Mouse (Mus musculus) liver, postnatal 0 days (tissue): ENCODE data around the gene Trpv2. TPM values are rescaled to one million over a fixed set of nuclear protein-coding genes. Genes with fewer than 3 reads are reported as not detected.

ENCODE experiments used
- ATAC-seq: fragments of 200-750 bp; cut with Nextera tagmentation; 2 replicates; pipeline ENCODE4 v1.8.0; 2017; ENCODE audit warnings: mild to moderate bottlenecking, moderate library complexity
- DNase-seq: peaks from one replicate; pipeline ENCODE4 v3.0.0-alpha.2; 2016
- H3K27ac ChIP-seq: fragments of 300-500 bp; sonication (generic); 2 replicates; pipeline ENCODE4 v1.5.1; 2014; ENCODE audit warnings: antibody characterized with exemption, moderate library complexity, mild to moderate bottlenecking, low read depth
- H3K27me3 ChIP-seq: fragments of 300-500 bp; sonication (generic); 2 replicates; pipeline ENCODE4 v1.6.1; 2014; ENCODE audit warnings: low read length, control low read depth, mixed read lengths; ENCODE audit not compliant: insufficient read depth
- H3K36me3 ChIP-seq: fragments of 300-500 bp; sonication (generic); replicated peaks from 2 replicates; pipeline ENCODE4 v1.6.1; 2014; ENCODE audit warnings: mild to moderate bottlenecking, control low read depth, low read length, moderate library complexity, mixed read lengths; ENCODE audit not compliant: insufficient read depth
- H3K4me1 ChIP-seq: fragments of 300-500 bp; sonication (generic); 2 replicates; pipeline ENCODE4 v1.6.1; 2014; ENCODE audit warnings: antibody characterized with exemption, mild to moderate bottlenecking, control low read depth; ENCODE audit not compliant: insufficient read depth
- H3K4me2 ChIP-seq: fragments of 300-500 bp; sonication (generic); 2 replicates; pipeline ENCODE4 v1.6.1; 2014; ENCODE audit warnings: low read depth, mild to moderate bottlenecking, low read length, moderate library complexity, mixed read lengths
- H3K4me3 ChIP-seq: fragments of 300-500 bp; sonication (generic); 2 replicates; pipeline ENCODE4 v1.5.1; 2014; ENCODE audit warnings: low read depth, low read length
- H3K9ac ChIP-seq: fragments of 300-500 bp; sonication (generic); replicated peaks from 2 replicates; pipeline ENCODE4 v1.6.1; 2014; ENCODE audit warnings: mild to moderate bottlenecking, moderate library complexity
- H3K9me3 ChIP-seq: fragments of 300-500 bp; sonication (generic); 2 replicates; pipeline ENCODE4 v1.6.1; 2016; ENCODE audit warnings: mild to moderate bottlenecking, control low read depth, low read length, mixed read lengths
- CTCF ChIP-seq: sonication (generic); IDR thresholded peaks from 2 replicates; pipeline ENCODE4 v1.5.1; 2016; ENCODE audit warnings: antibody characterized with exemption, low read depth
- EP300 ChIP-seq: IDR thresholded peaks from 2 replicates; pipeline ENCODE4 v1.6.1; 2016; ENCODE audit warnings: antibody characterized with exemption, low read depth, mild to moderate bottlenecking
- WGBS: fragments of 180-500 bp; shearing (Covaris S2); extraction: QIAGEN DNeasy Blood & Tissue Kit; methylation state at CpG from one replicate; pipeline ENCODE4 v1.1.7; 2014; ENCODE audit not compliant: insufficient replicate concordance; 5-methylcytosine and 5-hydroxymethylcytosine counted together
- polyA plus RNA-seq: library from polyadenylated mRNA; unstranded; fragments of >200 nt; fragmentation: Nextera tagmentation; extraction: Ambion mirVana; gene quantifications from 2 replicates; pipeline ENCODE4 v1.2.1, GENCODE M21; 2015

Gene Trpv2
- polyA plus RNA-seq, 1 experiment from 2014 or later, result 5.4 TPM

DNA sequence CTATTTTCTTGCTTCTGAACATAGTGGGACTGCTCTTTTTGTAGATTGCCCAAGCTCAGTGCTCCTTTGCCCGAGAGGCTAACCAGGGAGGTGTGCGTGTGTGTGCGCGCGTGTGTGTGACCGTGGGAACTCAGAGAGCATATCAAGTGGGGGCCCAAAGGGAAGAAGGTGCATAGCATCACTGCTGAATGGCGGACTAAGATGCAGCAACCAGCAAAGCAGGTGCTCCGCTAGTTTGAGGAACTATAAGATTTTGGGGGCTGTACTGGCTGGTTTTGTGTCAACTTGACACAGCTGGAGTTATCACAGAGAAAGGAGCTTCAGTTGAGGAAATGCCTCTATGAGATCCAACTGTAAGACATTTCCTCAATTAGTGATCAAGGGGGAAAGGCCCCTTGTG lies 46.8 kb downstream of the Trpv2 start:
- WGBS, result 65% methylated on average over 8 of the region's 8 CpGs
- no peaks in the 10 kb centered on the region for H3K27me3 ChIP-seq
- no peak overlapping the region for H3K4me2 ChIP-seq
- peaks cover 24% of the 10 kb centered on the region for H3K4me1 ChIP-seq
- TF ChIP-seq EP300, result no peak
- TF ChIP-seq CTCF, result no peak
- DNase-seq, result no peak
- H3K4me3 ChIP-seq, result no peak overlapping the region
- H3K27ac ChIP-seq, result no peak overlapping the region
- no peaks in the 10 kb centered on the region for H3K9me3 ChIP-seq
- H3K36me3 ChIP-seq, result no peaks in the 10 kb centered on the region
- ATAC-seq, result no peak
- no peak overlapping the region for H3K9ac ChIP-seq

DNA sequence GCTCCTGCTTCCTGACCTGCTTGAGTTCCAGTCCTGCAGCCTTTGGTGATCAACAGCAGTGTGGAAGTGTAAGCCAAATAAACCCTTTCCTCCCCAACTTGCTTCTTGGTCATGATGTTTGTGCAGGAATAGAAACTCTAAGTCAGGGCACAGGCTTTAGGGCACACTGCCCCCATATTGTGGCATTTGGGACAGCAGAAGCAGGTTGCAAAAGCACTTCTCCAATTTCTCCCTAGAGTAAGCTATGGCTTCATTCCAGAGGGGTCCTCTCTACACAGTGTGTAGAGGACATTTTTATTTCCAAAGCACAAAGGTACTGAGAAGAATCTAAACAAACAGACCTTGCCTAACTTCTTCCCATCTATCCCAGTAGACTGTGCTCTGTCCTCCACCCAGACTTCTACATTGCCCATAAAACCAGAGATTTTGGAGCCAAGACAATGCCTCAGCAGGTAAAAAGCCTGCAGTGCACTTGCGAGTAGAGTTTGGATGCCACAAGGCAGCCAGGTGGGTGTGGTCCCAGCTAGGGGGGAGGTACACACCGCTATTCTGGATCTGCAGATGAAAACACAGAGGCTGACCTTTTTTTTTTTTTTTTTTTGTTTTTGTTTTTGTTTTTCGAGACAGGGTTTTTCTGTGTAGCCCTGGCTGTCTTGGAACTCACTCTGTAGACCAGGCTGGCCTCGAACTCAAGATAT lies 47.4 kb downstream of the Trpv2 start:
- ATAC-seq, result no peak
- no peak overlapping the region for H3K4me2 ChIP-seq
- 68% methylated on average over 4 of the region's 4 CpGs for WGBS
- H3K27ac ChIP-seq, result no peak overlapping the region
- peaks cover 24% of the 10 kb centered on the region for H3K4me1 ChIP-seq
- H3K9me3 ChIP-seq, result no peaks in the 10 kb centered on the region
- H3K27me3 ChIP-seq, result no peaks in the 10 kb centered on the region
- TF ChIP-seq CTCF (peak; percentile 21; the same call in 1 of the 2 replicates), EP300 (no peak)
- no peak overlapping the region for H3K9ac ChIP-seq
- no peak for DNase-seq
- H3K36me3 ChIP-seq, result no peaks in the 10 kb centered on the region
- no peak overlapping the region for H3K4me3 ChIP-seq

DNA sequence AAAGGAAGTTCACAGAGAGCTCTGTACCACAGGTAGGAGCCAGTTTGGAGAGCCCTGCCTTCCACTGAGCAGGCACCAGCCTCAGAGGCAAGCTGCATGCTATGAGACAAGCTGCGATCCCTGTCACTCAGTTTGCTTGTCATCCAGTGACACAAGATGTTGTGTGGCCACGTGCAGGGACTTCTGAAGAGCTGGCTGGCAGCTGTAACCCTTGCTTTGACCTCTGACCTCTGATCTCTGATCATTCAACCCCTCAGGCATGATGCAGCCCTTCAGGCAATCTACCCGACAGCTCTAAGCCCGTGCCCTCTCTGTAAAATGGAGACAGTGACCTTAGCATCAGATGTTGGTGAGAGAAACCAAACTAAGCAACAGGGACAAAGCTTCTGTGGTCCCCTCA lies 48.6 kb downstream of the Trpv2 start:
- H3K4me1 ChIP-seq, result peaks cover 24% of the 10 kb centered on the region
- TF ChIP-seq CTCF, result no peak
- TF ChIP-seq EP300, result no peak
- H3K9me3 ChIP-seq, result no peaks in the 10 kb centered on the region
- ATAC-seq, result no peak
- WGBS, result 63% methylated on average over 4 of the region's 4 CpGs
- no peak overlapping the region for H3K9ac ChIP-seq
- H3K36me3 ChIP-seq, result no peaks in the 10 kb centered on the region
- no peak for DNase-seq
- H3K4me3 ChIP-seq, result no peak overlapping the region
- H3K27me3 ChIP-seq, result no peaks in the 10 kb centered on the region
- H3K27ac ChIP-seq, result no peak overlapping the region
- H3K4me2 ChIP-seq, result no peak overlapping the region

DNA sequence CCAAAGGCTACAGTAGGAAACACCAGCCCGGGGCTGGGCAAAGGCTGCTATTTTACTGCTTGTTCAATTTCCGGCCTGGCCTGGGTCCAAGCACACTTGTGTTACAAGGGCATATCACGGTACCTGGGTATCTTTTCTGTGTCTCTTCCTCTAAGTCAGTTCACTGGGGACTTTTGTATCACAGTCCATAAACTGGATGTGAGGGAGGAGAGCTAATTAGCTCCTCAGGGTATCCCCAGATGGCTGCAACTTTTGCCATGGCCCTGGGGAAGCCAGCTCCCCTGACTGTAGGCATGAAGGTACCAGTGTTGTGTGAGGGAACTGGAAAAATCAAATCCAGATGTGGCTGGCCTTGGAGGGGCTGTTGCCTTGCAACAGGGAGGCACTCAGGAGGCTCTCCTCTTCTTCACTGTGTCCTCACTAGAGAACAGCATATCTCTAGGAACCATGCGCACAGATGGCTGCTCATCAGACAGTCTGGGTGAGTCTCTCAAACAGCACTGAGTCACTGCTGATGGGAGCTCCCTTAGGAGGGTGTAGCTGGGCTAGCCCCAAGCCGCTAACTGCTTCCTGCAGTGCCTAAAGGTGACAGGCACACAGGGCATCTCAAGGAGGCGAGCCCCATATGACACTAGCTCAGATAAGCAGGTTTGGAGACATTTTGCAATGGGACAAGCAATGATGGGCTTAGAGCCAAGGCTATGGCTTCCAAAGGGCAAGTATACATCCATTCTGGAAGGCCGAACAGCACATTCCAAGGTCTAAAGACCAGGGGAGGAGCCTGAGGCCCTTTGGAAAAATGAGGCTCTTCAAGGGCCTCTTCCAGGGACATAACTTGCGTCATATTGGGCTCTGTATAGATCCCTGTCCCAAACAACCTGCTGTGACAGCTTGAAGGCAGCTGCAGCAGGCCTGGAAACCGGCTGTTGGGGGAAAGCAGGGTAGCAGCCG lies 50.3 kb downstream of the Trpv2 start:
- ATAC-seq (peak; percentile 84), DNase-seq (peak; percentile 53)
- Histone ChIP-seq H3K9me3 (no peaks in the 10 kb centered on the region), H3K4me3 (no peak overlapping the region), H3K4me2 (no peak overlapping the region), H3K27me3 (no peaks in the 10 kb centered on the region), H3K36me3 (no peaks in the 10 kb centered on the region), H3K27ac (peak overlapping the region; percentile 41), H3K4me1 (peaks cover 34% of the 10 kb centered on the region), H3K9ac (0 out of 2 replicates have a peak overlapping the region, but pooled peaks have one; percentile 1)
- 48% methylated on average over 10 of the region's 10 CpGs for WGBS
- TF ChIP-seq CTCF (no peak), EP300 (peak; percentile 38; the same call in 1 of the 2 replicates)

DNA sequence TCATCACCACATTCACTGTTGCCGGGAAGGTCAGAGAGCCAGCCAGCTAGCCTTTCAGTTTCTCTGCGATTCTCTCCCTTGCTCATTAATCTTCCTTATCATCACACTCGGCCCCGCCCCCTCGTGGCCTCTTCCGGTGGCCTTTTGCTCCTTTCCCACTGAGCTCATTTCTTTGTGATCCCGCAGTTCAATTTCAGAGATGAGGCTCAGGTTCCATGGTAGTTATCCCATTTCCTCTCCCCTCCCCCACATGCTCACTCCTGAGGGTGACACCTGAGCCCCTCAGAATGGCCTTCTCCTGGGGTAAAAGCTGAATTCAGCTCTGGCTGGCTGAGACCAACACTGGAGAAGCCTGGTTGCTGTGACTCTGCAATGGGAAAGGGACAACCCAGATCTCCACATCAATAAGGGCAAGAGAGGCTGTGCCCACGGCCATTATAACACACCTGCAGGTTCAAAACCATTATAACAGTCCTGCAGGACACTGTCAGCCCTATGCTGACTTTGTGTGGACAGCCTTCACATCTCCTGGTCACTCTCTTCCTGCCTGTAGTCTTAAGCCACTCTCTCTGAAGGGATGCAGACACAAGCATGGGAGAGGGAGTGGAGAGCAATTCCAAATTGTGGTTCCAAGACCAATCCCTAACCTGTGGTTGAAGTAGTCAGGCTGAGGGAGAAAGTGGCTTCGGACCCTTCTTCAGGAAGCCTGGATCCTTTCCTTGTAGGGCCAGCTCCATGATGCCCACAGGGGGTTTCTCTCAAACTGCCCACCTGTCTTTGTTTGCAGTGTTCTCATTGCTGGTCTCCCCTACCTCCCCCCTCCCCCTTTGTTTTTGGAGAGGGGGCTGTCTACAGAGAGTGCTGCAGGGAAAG lies 55.3 kb downstream of the Trpv2 start:
- TF ChIP-seq EP300 (no peak), CTCF (peak; percentile 32)
- no peaks in the 10 kb centered on the region for H3K36me3 ChIP-seq
- DNase-seq (peak; percentile 57), ATAC-seq (no peak)
- no peaks in the 10 kb centered on the region for H3K9me3 ChIP-seq
- H3K4me2 ChIP-seq, result peak overlapping the region; percentile 54; the same call in 1 of the 2 replicates
- H3K4me3 ChIP-seq, result no peak overlapping the region
- peaks cover 33% of the 10 kb centered on the region for H3K4me1 ChIP-seq
- WGBS, result 11% methylated on average over 9 of the region's 9 CpGs
- H3K27me3 ChIP-seq, result no peaks in the 10 kb centered on the region
- H3K9ac ChIP-seq, result no peak overlapping the region
- H3K27ac ChIP-seq, result no peak overlapping the region
